Mouse (Mus musculus) adrenal gland, postnatal 14 days (tissue): ENCODE data around the gene Rnf144b. TPM values are rescaled to one million over a fixed set of nuclear protein-coding genes. Genes with fewer than 3 reads are reported as not detected.

Experiments
- DNase-seq: peaks from one replicate; pipeline ENCODE4 v3.0.0; 2021; ENCODE audit warnings: mixed read lengths
- total RNA-seq: library from RNA; stranded (reverse); gene quantifications from 2 replicates; pipeline ENCODE4 v1.2.3, GENCODE M21; 2021

Gene Rnf144b
- total RNA-seq, 1 experiment from 2014 or later, result 11.7 TPM

- DNase-seq, result no peak
Measured at GRCm38 (mm10) chr13:47266411-47266810, 144.0 kb downstream of the Rnf144b start.

GRCm38 (mm10) chr13:47268227-47268626 lies 145.8 kb downstream of the Rnf144b start:
- DNase-seq, result no peak

- DNase-seq, result no peak
Measured at GRCm38 (mm10) chr13:47272928-47273327, 150.5 kb downstream of the Rnf144b start.

GRCm38 (mm10) chr13:47273487-47273886 lies 151.0 kb downstream of the Rnf144b start:
- DNase-seq, result no peak

GRCm38 (mm10) chr13:47274139-47274538 lies 151.7 kb downstream of the Rnf144b start:
- DNase-seq, result no peak

- DNase-seq, result peak; percentile 29
Measured at GRCm38 (mm10) chr13:47277000-47277823, 154.8 kb downstream of the Rnf144b start.

- DNase-seq, result no peak
Measured at GRCm38 (mm10) chr13:47277824-47278290, 155.4 kb downstream of the Rnf144b start.

GRCm38 (mm10) chr13:47282221-47282620 lies 159.8 kb downstream of the Rnf144b start:
- no peak for DNase-seq

- peak; percentile 77 for DNase-seq
Measured at GRCm38 (mm10) chr13:47288449-47288848, 166.0 kb downstream of the Rnf144b start.

GRCm38 (mm10) chr13:47296465-47296864 lies 174.0 kb downstream of the Rnf144b start:
- no peak for DNase-seq

Other genes starting within 250 kb of the Rnf144b start
- 27.4 and 32.3 TPM in 2 replicates for gene Kif13a, start 192.8 kb upstream of the Rnf144b start, total RNA-seq
- gene Nhlrc1, start 107.8 kb upstream of the Rnf144b start, total RNA-seq, result 3.3 and 4.0 TPM in 2 replicates
- gene Kdm1b, start 79.2 kb upstream of the Rnf144b start, total RNA-seq, result 8.9 and 9.3 TPM in 2 replicates
- gene Tpmt, start 77.9 kb upstream of the Rnf144b start, total RNA-seq, result 9.1 and 13.8 TPM in 2 replicates
- gene Dek, start 16.5 kb upstream of the Rnf144b start, total RNA-seq, result 99.4 and 99.5 TPM in 2 replicates